ENCODE assay signal across 13 mouse cellular contexts in genomic region chr11:58021095-58021494, GRCm38 (mm10). TPM values are rescaled to one million over a fixed set of nuclear protein-coding genes. Genes with fewer than 3 reads are reported as not detected.
DNase-seq lines count a peak whose midpoint lies in the region; ATAC-seq and TF ChIP-seq lines count a peak whose summit lies in the region.
"Had no signal": no experiment of that assay in that cellular context is flagged by ENCODE, and none has a peak within 500 bp of the region (broad histone marks: within the 10 kb centered on the region; RNA-seq: fewer than 3 reads in every experiment).

No protein-coding gene starts in this region.

- peak overlapping the region; percentile 52; the same call in 1 of the 2 replicates for H3K27ac ChIP-seq in embryonic facial prominence, embryonic 12.5 days
- H3K27ac ChIP-seq in embryonic facial prominence, embryonic 10.5 days (replicated peaks), result no peak overlapping the region
- peak overlapping the region; percentile 37; the same call in 1 of the 2 replicates for H3K27ac ChIP-seq in lung, embryonic 14.5 days (ENCODE audit: low read depth)
- peak overlapping the region; percentile 57; the same call in 1 of the 2 replicates for H3K27ac ChIP-seq in intestine, embryonic 15.5 days
- H3K27ac ChIP-seq in stomach, embryonic 14.5 days (ENCODE audit: low read length), result peak overlapping the region; percentile 73

- no peak overlapping the region for H3K9ac ChIP-seq in embryonic facial prominence, embryonic 12.5 days
- H3K9ac ChIP-seq in lung, embryonic 14.5 days, result no peak overlapping the region
- no peak overlapping the region for H3K9ac ChIP-seq in intestine, embryonic 15.5 days
- no peak overlapping the region for H3K9ac ChIP-seq in stomach, embryonic 14.5 days (replicated peaks; ENCODE audit: low read depth, low read length)

- no peaks in the 10 kb centered on the region for H3K9me3 ChIP-seq in embryonic facial prominence, embryonic 12.5 days
- H3K9me3 ChIP-seq in embryonic facial prominence, embryonic 10.5 days, result no peaks in the 10 kb centered on the region
- no peaks in the 10 kb centered on the region for H3K9me3 ChIP-seq in lung, embryonic 14.5 days (ENCODE audit: low read depth, low read length)
- H3K9me3 ChIP-seq in intestine, embryonic 15.5 days, result no peaks in the 10 kb centered on the region
- H3K9me3 ChIP-seq in stomach, embryonic 14.5 days (ENCODE audit: control insufficient read depth, low read depth, low read length), result no peaks in the 10 kb centered on the region

- H3K4me2 ChIP-seq in embryonic facial prominence, embryonic 12.5 days (replicated peaks), result no peak overlapping the region
- peak overlapping the region; percentile 16; the same call in 1 of the 2 replicates for H3K4me2 ChIP-seq in lung, embryonic 14.5 days
- H3K4me2 ChIP-seq in intestine, embryonic 15.5 days (replicated peaks), result peak overlapping the region; percentile 28; the same call in 1 of the 2 replicates
- 0 out of 2 replicates have a peak overlapping the region, but pooled peaks have one; percentile 1 for H3K4me2 ChIP-seq in stomach, embryonic 14.5 days (replicated peaks; ENCODE audit: low read depth, low read length)
- H3K4me2 ChIP-seq: midbrain, embryonic 11.5 days had no signal

- H3K27me3 ChIP-seq in embryonic facial prominence, embryonic 12.5 days, result no peaks in the 10 kb centered on the region
- H3K27me3 ChIP-seq in embryonic facial prominence, embryonic 10.5 days (replicated peaks; ENCODE audit: low read depth, poor library complexity, severe bottlenecking), result no peaks in the 10 kb centered on the region
- H3K27me3 ChIP-seq in lung, embryonic 14.5 days (ENCODE audit: insufficient read depth, low read length), result no peaks in the 10 kb centered on the region
- H3K27me3 ChIP-seq in intestine, embryonic 15.5 days (replicated peaks), result no peaks in the 10 kb centered on the region
- no peaks in the 10 kb centered on the region for H3K27me3 ChIP-seq in stomach, embryonic 14.5 days (ENCODE audit: control insufficient read depth, insufficient read depth, low read length)

- DNase-seq in embryonic facial prominence, embryonic 10.5 days (ENCODE audit: low spot score), result no peak
- peak; percentile 33 for DNase-seq in lung, embryonic 14.5 days
- DNase-seq in lung, postnatal 25 days (ENCODE audit: low spot score), result no peak
- DNase-seq in adrenal gland, adult 8-10 months, result no peak
- DNase-seq in adrenal gland, postnatal 36 days, result no peak
- DNase-seq: adrenal gland, postnatal 10 days; cerebellum, adult 9-10 months; kidney, postnatal 14 days; thymus, adult 18-20 months had no signal

- 64% methylated on average over 1 of the region's 1 CpGs for WGBS in embryonic facial prominence, embryonic 12.5 days
- WGBS in embryonic facial prominence, embryonic 10.5 days, result 74% methylated on average over 1 of the region's 1 CpGs
- 21% methylated on average over 1 of the region's 1 CpGs for WGBS in lung, embryonic 14.5 days
- 41% methylated on average over 1 of the region's 1 CpGs for WGBS in intestine, embryonic 15.5 days
- 34% methylated on average over 1 of the region's 1 CpGs for WGBS in stomach, embryonic 14.5 days

- no peaks in the 10 kb centered on the region for H3K36me3 ChIP-seq in embryonic facial prominence, embryonic 12.5 days
- H3K36me3 ChIP-seq in embryonic facial prominence, embryonic 10.5 days (replicated peaks), result no peaks in the 10 kb centered on the region
- no peaks in the 10 kb centered on the region for H3K36me3 ChIP-seq in lung, embryonic 14.5 days (ENCODE audit: insufficient read depth)
- no peaks in the 10 kb centered on the region for H3K36me3 ChIP-seq in intestine, embryonic 15.5 days
- H3K36me3 ChIP-seq in stomach, embryonic 14.5 days (ENCODE audit: control insufficient read depth, insufficient read depth, low read length), result no peaks in the 10 kb centered on the region

- no peak for ATAC-seq in embryonic facial prominence, embryonic 12.5 days (ENCODE audit: insufficient number of reproducible peaks, insufficient read depth, low FRiP score, low TSS enrichment)
- ATAC-seq in lung, embryonic 14.5 days (ENCODE audit: insufficient read depth), result no peak
- no peak for ATAC-seq in intestine, embryonic 15.5 days
- ATAC-seq in stomach, embryonic 14.5 days (ENCODE audit: insufficient number of reproducible peaks, insufficient read depth, low FRiP score, low read depth), result no peak

- peaks cover 42% of the 10 kb centered on the region for H3K4me1 ChIP-seq in embryonic facial prominence, embryonic 12.5 days
- H3K4me1 ChIP-seq in embryonic facial prominence, embryonic 10.5 days, result peaks cover 42% of the 10 kb centered on the region
- H3K4me1 ChIP-seq in lung, embryonic 14.5 days (ENCODE audit: insufficient read depth), result peaks cover 25% of the 10 kb centered on the region
- peaks cover 48% of the 10 kb centered on the region for H3K4me1 ChIP-seq in intestine, embryonic 15.5 days (replicated peaks)
- peaks cover 47% of the 10 kb centered on the region for H3K4me1 ChIP-seq in stomach, embryonic 14.5 days (ENCODE audit: control insufficient read depth, insufficient read depth, low read length)

- no peak overlapping the region for H3K4me3 ChIP-seq in embryonic facial prominence, embryonic 12.5 days
- H3K4me3 ChIP-seq in embryonic facial prominence, embryonic 10.5 days, result no peak overlapping the region
- H3K4me3 ChIP-seq in lung, embryonic 14.5 days (ENCODE audit: low read depth, low read length), result no peak overlapping the region
- H3K4me3 ChIP-seq in intestine, embryonic 15.5 days (replicated peaks), result no peak overlapping the region
- no peak overlapping the region for H3K4me3 ChIP-seq in stomach, embryonic 14.5 days (ENCODE audit: low read depth, low read length)

- no peak for TF ChIP-seq CTCF in lung, embryonic 14.5 days (IDR thresholded peaks at IDR 0.05; ENCODE audit: low read depth)

RNA-seq across cellular contexts. Expression of gene Larp1, which starts 12.2 kb away (rescaled TPM):
- polyA plus RNA-seq in embryonic facial prominence, embryonic 12.5 days (2016; fragmentation: Nextera tagmentation; extraction: Ambion mirVana), result 17.5 and 23.7 TPM in 2 replicates
- 17.2 and 18.6 TPM in 2 replicates for polyA plus RNA-seq in embryonic facial prominence, embryonic 10.5 days (2016; fragmentation: Nextera tagmentation; extraction: Ambion mirVana)
- polyA plus RNA-seq in lung, embryonic 14.5 days (2014; fragmentation: Nextera tagmentation; extraction: Ambion mirVana), result 24.7 and 26.9 TPM in 2 replicates
- polyA plus RNA-seq in intestine, embryonic 15.5 days (2015; fragmentation: Nextera tagmentation; extraction: Ambion mirVana), result 21.1 and 23.5 TPM in 2 replicates
- polyA plus RNA-seq in stomach, embryonic 14.5 days (2014; fragmentation: Nextera tagmentation; extraction: Ambion mirVana), result 23.9 and 24.1 TPM in 2 replicates
- 100 to 1,000 TPM in 3 of 4 experiments, 10 to 100 TPM in 1; 95.7 to 109 (median 104) TPM for total RNA-seq in adrenal gland, adult 8-10 months (2022)
- 100 to 1,000 TPM; 102 to 112 TPM for total RNA-seq in adrenal gland, postnatal 36 days (2021)
